Mouse (Mus musculus) liver, embryonic 14.5 days (tissue): Measurements from ENCODE around the gene Zmiz1. TPM values are rescaled to one million over a fixed set of nuclear protein-coding genes. Genes with fewer than 3 reads are reported as not detected.
A peak's percentile ranks its signal among the peaks of the same experiment; 100 is the strongest.

Experiments used
- ATAC-seq: fragments of 200-750 bp; cut with Nextera tagmentation; 2 replicates; pipeline ENCODE4 v1.8.0; 2017; ENCODE audit warnings: moderate number of reproducible peaks, mild to moderate bottlenecking, moderate library complexity; ENCODE audit not compliant: insufficient read depth
- DNase-seq, 3 experiments: peaks; one replicate each; pipeline ENCODE4 v3.0.0-alpha.2; 2012 to 2013; ENCODE audit warnings: low read depth in 3 of 3, low spot score in 3 of 3
- H3K27ac ChIP-seq: fragments of 300-500 bp; sonication (generic); 2 replicates; pipeline ENCODE4 v1.5.1; 2014; ENCODE audit warnings: moderate library complexity, mild to moderate bottlenecking, control low read depth, inconsistent platforms
- H3K27me3 ChIP-seq: fragments of 300-500 bp; sonication (generic); 2 replicates; pipeline ENCODE4 v1.6.1; 2014; ENCODE audit warnings: mild to moderate bottlenecking, low read length, moderate library complexity; ENCODE audit not compliant: control insufficient read depth, insufficient read depth
- H3K36me3 ChIP-seq: fragments of 300-500 bp; sonication (generic); replicated peaks from 2 replicates; pipeline ENCODE4 v1.6.1; 2014; ENCODE audit warnings: low read depth; ENCODE audit not compliant: control insufficient read depth, insufficient read depth
- H3K4me1 ChIP-seq, 2 experiments: fragments of 200-500 bp in 1 of 2; fragments of 300-500 bp in 1 of 2; sonication (generic) in 1 of 2; replicated peaks; 2 replicates each; pipeline ENCODE4 v1.6.1; 2012 to 2014; ENCODE audit warnings: antibody characterized with exemption in 1 of 2, inconsistent platforms in 1 of 2, low read length in 1 of 2; ENCODE audit not compliant: control insufficient read depth in 2 of 2, insufficient read depth in 2 of 2
- H3K4me2 ChIP-seq: fragments of 300-500 bp; sonication (generic); 2 replicates; pipeline ENCODE4 v1.6.1; 2014; ENCODE audit warnings: low read depth, mild to moderate bottlenecking, control low read depth, moderate library complexity
- H3K4me3 ChIP-seq, 2 experiments: fragments of 200-500 bp in 1 of 2; fragments of 300-500 bp in 1 of 2; sonication (generic) in 1 of 2; 2 replicates each; pipeline ENCODE4 v1.5.1; 2012 to 2014; ENCODE audit warnings: low read depth in 2 of 2, low read length in 2 of 2, mild to moderate bottlenecking in 2 of 2, control low read depth in 1 of 2, inconsistent platforms in 1 of 2, moderate library complexity in 1 of 2; ENCODE audit not compliant: insufficient read depth in 1 of 2
- H3K9ac ChIP-seq: fragments of 300-500 bp; sonication (generic); replicated peaks from 2 replicates; pipeline ENCODE4 v1.6.1; 2014; ENCODE audit warnings: mild to moderate bottlenecking, control low read depth, moderate library complexity
- H3K9me3 ChIP-seq: fragments of 300-500 bp; sonication (generic); 2 replicates; pipeline ENCODE4 v1.6.1; 2016; ENCODE audit warnings: low read length, mixed read lengths; ENCODE audit not compliant: control insufficient read depth
- CTCF ChIP-seq: IDR thresholded peaks from 2 replicates; pipeline ENCODE4 v1.5.1; 2016; ENCODE audit warnings: antibody characterized with exemption, low read depth, control low read depth
- EP300 ChIP-seq: IDR thresholded peaks from 2 replicates; pipeline ENCODE4 v1.6.1; 2016; ENCODE audit warnings: antibody characterized with exemption, low read depth
- WGBS: fragments of 180-500 bp; shearing (Covaris S2); extraction: QIAGEN DNeasy Blood & Tissue Kit; methylation state at CpG from one replicate; pipeline ENCODE4 v1.1.7; 2014; ENCODE audit not compliant: insufficient replicate concordance; 5-methylcytosine and 5-hydroxymethylcytosine counted together
- polyA plus RNA-seq, 2 experiments: library from polyadenylated mRNA; depleted of rRNA in 1 of 2; stranded (reverse) in 1 of 2; unstranded in 1 of 2; fragments of >200 nt; fragmentation: Nextera tagmentation in 1 of 2; extraction: Ambion mirVana in 1 of 2; gene quantifications; 2 replicates each; pipeline versions ENCODE4 v1.2.1 to v1.2.3; 2012 to 2014

The Zmiz1 gene
- polyA plus RNA-seq, 2 experiments = 3.4 to 4.0 TPM

DNA sequence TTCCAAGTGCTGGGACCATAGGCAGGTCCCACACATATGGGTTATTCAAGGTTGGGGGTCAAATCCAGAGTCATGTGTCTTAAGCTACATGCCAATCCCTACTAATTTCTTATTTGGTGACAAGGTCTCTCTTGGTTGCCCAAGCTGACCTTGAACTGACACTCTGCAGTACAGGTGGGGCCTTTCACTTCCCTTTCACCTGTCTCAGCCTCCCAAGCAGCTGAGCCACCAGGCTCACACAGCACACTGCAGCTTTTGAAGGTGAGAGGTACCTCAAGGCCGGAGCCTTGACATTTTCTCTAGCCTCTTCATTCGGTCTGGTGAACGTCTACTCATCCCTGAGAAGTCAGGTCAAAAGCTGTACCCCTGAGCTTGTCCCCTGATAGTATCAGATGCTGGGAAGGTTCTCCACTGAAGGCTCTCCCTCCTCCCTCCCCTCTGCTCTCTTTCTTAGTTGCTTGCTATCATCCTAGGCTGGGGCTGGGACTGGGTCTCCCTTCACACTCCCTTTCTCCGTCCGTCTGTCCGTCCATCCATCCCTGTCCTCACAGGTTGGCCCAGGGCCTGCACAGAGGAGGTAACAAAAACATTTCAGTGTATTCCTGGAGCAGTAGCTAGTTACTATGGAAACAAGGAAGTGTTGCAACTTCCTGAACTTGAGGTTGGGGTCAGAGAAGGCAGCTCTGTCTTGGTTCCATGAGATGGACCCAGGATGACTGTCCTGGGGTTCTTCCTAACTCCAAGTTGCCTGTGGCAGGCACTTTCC is 13.3 kb downstream of the Zmiz1 start:
- no peak for DNase-seq
- no peak for ATAC-seq

DNA sequence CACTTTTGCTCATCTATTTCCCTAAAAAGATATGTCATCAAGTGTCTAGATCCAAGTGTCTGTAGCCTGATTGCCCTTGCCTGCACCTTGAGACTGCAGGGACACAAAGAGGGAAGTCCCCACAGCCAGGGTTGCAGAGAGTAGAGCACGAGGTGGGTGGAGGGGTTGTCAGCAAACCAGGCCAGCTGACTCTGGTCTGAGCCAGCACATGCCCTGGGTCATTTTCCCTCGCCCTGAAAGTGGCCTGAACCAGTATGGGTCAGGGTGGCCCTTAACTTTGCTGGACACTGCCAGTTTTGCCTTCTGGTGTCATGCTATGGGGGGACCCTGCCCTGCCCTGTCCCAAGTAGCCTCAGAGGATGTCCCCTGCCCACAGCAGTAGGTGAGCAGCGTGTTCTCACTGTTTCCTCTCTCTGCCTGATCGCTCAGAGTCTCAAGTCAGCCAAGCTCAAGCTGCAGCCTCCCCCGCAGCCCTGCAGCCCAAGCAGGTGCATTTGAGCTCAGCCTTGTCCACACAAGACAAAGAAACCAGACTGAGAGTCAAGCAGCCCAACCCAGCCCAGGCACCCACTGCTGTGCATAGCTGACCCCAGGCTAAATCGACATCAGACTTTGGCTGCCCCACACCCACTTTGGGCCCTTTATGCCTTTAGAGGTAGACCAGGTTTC is 14.1 kb downstream of the Zmiz1 start:
- WGBS = 32% methylated on average over 6 of the region's 6 CpGs
- Histone ChIP-seq H3K4me2 (no peak overlapping the region), H3K9me3 (no peaks in the 10 kb centered on the region), H3K4me1 (peaks cover 2 to 32% of the 10 kb centered on the region in 2 experiments; a peak in 2 of 4 replicates), H3K27ac (no peak overlapping the region), H3K36me3 (no peaks in the 10 kb centered on the region), H3K9ac (no peak overlapping the region), H3K4me3 (no peak overlapping the region), H3K27me3 (no peaks in the 10 kb centered on the region)
- DNase-seq = no peak
- TF ChIP-seq EP300 (no peak), CTCF (no peak)
- peak; percentile 29 for ATAC-seq

More for the DNA sequence above, 13.3 kb downstream of the Zmiz1 start:
- Histone ChIP-seq H3K4me3 (no peak overlapping the region), H3K4me2 (no peak overlapping the region), H3K36me3 (no peaks in the 10 kb centered on the region), H3K9me3 (no peaks in the 10 kb centered on the region), H3K9ac (no peak overlapping the region), H3K27me3 (no peaks in the 10 kb centered on the region), H3K4me1 (peaks cover 2 to 32% of the 10 kb centered on the region in 2 experiments; a peak in 2 of 4 replicates), H3K27ac (no peak overlapping the region)
- WGBS = 51% methylated on average over 6 of the region's 6 CpGs
- no peak for TF ChIP-seq EP300
- no peak for TF ChIP-seq CTCF

DNA sequence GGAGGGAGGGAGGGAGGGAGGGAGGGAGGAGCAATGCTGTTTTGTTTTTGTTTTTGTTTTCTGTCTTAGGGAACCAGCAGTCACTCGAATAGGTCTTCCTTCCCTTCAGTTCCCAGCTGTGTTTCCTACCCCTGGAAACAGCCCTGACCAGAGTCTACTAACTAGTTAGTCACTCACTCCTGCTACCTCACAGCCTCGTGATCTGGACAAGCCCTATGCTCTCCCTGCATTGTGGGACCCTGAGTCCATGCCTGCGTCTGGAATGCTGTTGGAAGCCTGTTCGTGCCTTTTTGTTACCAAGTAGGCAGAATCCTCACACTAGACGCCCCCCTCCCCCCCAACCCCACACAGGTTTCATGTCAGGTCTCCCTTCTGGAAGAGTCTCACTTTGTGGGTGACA is 15.0 kb downstream of the Zmiz1 start:
- H3K27me3 ChIP-seq = no peaks in the 10 kb centered on the region
- H3K4me2 ChIP-seq = no peak overlapping the region
- no peaks in the 10 kb centered on the region for H3K36me3 ChIP-seq
- ATAC-seq (no peak), DNase-seq (no peak)
- TF ChIP-seq CTCF = no peak
- no peak for TF ChIP-seq EP300
- H3K27ac ChIP-seq = no peak overlapping the region
- no peak overlapping the region for H3K4me3 ChIP-seq
- no peaks in the 10 kb centered on the region for H3K9me3 ChIP-seq
- 45% methylated on average over 5 of the region's 5 CpGs for WGBS
- no peak overlapping the region for H3K9ac ChIP-seq
- H3K4me1 ChIP-seq = peaks cover 2 to 32% of the 10 kb centered on the region in 2 experiments; a peak in 3 of 4 replicates

DNA sequence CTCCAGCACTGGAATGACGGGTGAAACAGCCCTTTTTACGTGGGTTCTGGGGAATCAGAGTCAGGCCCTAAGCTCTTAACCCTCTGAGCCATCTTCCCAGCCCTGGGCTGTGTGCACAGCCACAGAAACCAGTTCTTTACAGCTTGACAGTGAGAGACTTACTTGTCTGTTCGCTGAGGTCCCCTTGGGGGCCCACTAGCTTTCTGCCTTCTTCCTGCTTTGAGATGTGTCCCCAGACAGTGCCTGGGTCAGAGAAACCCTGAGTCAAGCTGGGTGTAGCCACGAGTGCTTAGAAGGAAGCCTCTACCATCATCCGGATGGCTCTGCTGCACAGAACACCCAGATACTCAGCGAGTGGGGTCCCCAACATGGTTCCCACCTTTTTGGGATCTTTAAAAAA is 15.7 kb downstream of the Zmiz1 start:
- ATAC-seq = no peak
- no peak for DNase-seq
- no peak overlapping the region for H3K4me3 ChIP-seq
- no peak overlapping the region for H3K4me2 ChIP-seq
- H3K27ac ChIP-seq = no peak overlapping the region
- H3K27me3 ChIP-seq = no peaks in the 10 kb centered on the region
- H3K36me3 ChIP-seq = no peaks in the 10 kb centered on the region
- no peak overlapping the region for H3K9ac ChIP-seq
- peaks cover 9 to 38% of the 10 kb centered on the region in 2 experiments for H3K4me1 ChIP-seq
- TF ChIP-seq EP300 (no peak), CTCF (no peak)
- WGBS = 28% methylated on average over 6 of the region's 6 CpGs
- no peaks in the 10 kb centered on the region for H3K9me3 ChIP-seq

DNA sequence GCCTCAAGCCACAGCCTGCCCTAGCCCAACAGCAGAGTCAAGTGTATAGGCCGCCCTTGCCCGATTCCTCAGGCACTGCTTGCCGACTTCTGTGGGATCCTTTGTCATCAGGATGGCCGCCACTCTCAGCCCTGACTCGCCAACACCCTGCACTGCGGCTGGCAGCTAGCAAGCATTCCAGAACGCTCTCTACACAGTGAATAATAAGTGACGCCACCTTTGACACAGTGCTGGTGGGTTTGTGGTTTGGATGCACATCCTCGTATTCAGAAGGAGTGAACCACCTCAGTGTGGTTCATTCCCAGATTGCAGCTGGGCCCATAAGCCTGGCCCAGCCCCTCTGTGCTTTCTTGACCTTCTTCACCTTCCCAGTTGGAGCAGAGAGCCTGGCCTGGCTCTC is 17.1 kb downstream of the Zmiz1 start:
- no peak for ATAC-seq
- H3K9ac ChIP-seq = no peak overlapping the region
- H3K4me1 ChIP-seq = peaks cover 22 to 48% of the 10 kb centered on the region in 2 experiments
- H3K27me3 ChIP-seq = no peaks in the 10 kb centered on the region
- TF ChIP-seq CTCF (no peak), EP300 (no peak)
- no peaks in the 10 kb centered on the region for H3K36me3 ChIP-seq
- H3K9me3 ChIP-seq = no peaks in the 10 kb centered on the region
- WGBS = 66% methylated on average over 9 of the region's 9 CpGs
- H3K4me2 ChIP-seq = no peak overlapping the region
- H3K27ac ChIP-seq = no peak overlapping the region
- no peak overlapping the region for H3K4me3 ChIP-seq
- no peak for DNase-seq
